ENCODE assay signal across 23 mouse cellular contexts in genomic region chr3:133659759-133660158, GRCm38 (mm10).
DNase-seq lines count a peak whose midpoint lies in the region; ATAC-seq and TF ChIP-seq lines count a peak whose summit lies in the region.
"Had no signal": no experiment of that assay in that cellular context is flagged by ENCODE, and none has a peak within 500 bp of the region (broad histone marks: within the 10 kb centered on the region; RNA-seq: fewer than 3 reads in every experiment).

No protein-coding gene starts in this region.

- H3K4me2 ChIP-seq in lung, postnatal 0 days (replicated peaks; ENCODE audit: low read depth, low read length): no peak overlapping the region
- H3K4me2 ChIP-seq in CH12.LX (ENCODE audit: insufficient read depth, low read depth, poor library complexity, severe bottlenecking): peak overlapping the region; percentile 32
- H3K4me2 ChIP-seq: neural tube, embryonic 12.5 days; stomach, embryonic 15.5 days had no signal

- DNase-seq in lung, postnatal 0 days (ENCODE audit: low spot score): peak; percentile 15
- DNase-seq in lung, adult 2 months: no peak
- DNase-seq in CH12.LX (ENCODE audit: extremely low read depth): peak; percentile 89
- no peak for DNase-seq in embryonic facial prominence, embryonic 10.5 days (ENCODE audit: low spot score)
- DNase-seq in layer of hippocampus, adult 11-12 months (ENCODE audit: low spot score): no peak
- DNase-seq in heart, postnatal 4 days: no peak
- DNase-seq: adrenal gland, postnatal 14 days; cerebellum, adult 11-12 months; cerebellum, postnatal 25 days; gastrocnemius, postnatal 10 days; heart, postnatal 36 days; kidney, postnatal 10 days; right cerebral cortex, adult 18-20 months; thymus, adult 18-20 months; thymus, postnatal 4 days had no signal

- TF ChIP-seq CTCF in lung, postnatal 0 days (IDR thresholded peaks at IDR 0.05): no peak
- no peak for TF ChIP-seq CTCF in lung, adult 2 months (IDR thresholded peaks at IDR 0.05; ENCODE audit: insufficient read depth, low read length)
- TF ChIP-seq CTCF in CH12.LX (conservative IDR thresholded peaks at IDR 0.05 in 1 of 2, IDR thresholded peaks at IDR 0.05 in 1 of 2; ENCODE audit: low read depth in 2 of 2, low read length in 2 of 2): no peak

- peak; percentile 41 for ATAC-seq in lung, postnatal 0 days
- peak; percentile 88 to 92; a peak in 3 of 4 replicates for ATAC-seq in hematopoietic stem cell, adult 5-6 weeks (replicated peaks in 1 of 2; ENCODE audit: insufficient read depth in 1 of 2, low FRiP score in 2 of 2, low TSS enrichment in 1 of 2, low read depth in 1 of 2, poor library complexity in 2 of 2, severe bottlenecking in 2 of 2)
- ATAC-seq in megakaryocyte-erythroid progenitor cell, adult 5-6 weeks (replicated peaks; ENCODE audit: low FRiP score, low TSS enrichment, poor library complexity, severe bottlenecking): peak; percentile 36; the same call in 1 of the 2 replicates
- ATAC-seq: hindbrain, postnatal 0 days; intestine, postnatal 0 days; Patski had no signal

- no peaks in the 10 kb centered on the region for H3K27me3 ChIP-seq in lung, postnatal 0 days (replicated peaks; ENCODE audit: insufficient read depth, low read length)
- no peaks in the 10 kb centered on the region for H3K27me3 ChIP-seq in CH12.LX (replicated peaks)
- no peaks in the 10 kb centered on the region for H3K27me3 ChIP-seq in embryonic facial prominence, embryonic 10.5 days (replicated peaks; ENCODE audit: low read depth, poor library complexity, severe bottlenecking)
- H3K27me3 ChIP-seq: neural tube, embryonic 12.5 days; Patski; stomach, embryonic 15.5 days had no signal

- in situ Hi-C loops in CH12.LX (cut with MboI; ENCODE audit: low pct_ligation_motif_present, low pct_unique_long_range_greater_than_20kb, low sequenced_read_pairs): no loop called here

- H3K79me2 ChIP-seq in CH12.LX (replicated peaks; ENCODE audit: control insufficient read depth, extremely low read depth, insufficient read depth, poor library complexity, severe bottlenecking): no peaks in the 10 kb centered on the region

- no peak for TF ChIP-seq POLR2A in lung, adult 2 months (IDR thresholded peaks at IDR 0.05; ENCODE audit: borderline replicate concordance, extremely low read depth, low read depth, low read length)
- peak; percentile 32; the same call in 1 of the 2 replicates for TF ChIP-seq POLR2A in CH12.LX (IDR thresholded peaks at IDR 0.05; ENCODE audit: low read depth, low read length)

- no peak overlapping the region for H3K4me3 ChIP-seq in lung, postnatal 0 days (ENCODE audit: low read depth, low read length)
- H3K4me3 ChIP-seq in lung, adult 2 months (replicated peaks; ENCODE audit: extremely low read depth, low read depth, low read length): no peak overlapping the region
- no peak overlapping the region for H3K4me3 ChIP-seq in CH12.LX (replicated peaks in 1 of 3; ENCODE audit: low read depth in 2 of 3, low read length in 2 of 3, poor library complexity in 1 of 3)
- no peak overlapping the region for H3K4me3 ChIP-seq in embryonic facial prominence, embryonic 10.5 days
- H3K4me3 ChIP-seq: layer of hippocampus, adult 2 months; neural tube, embryonic 12.5 days; stomach, embryonic 15.5 days had no signal

- TF ChIP-seq EP300 in lung, postnatal 0 days (IDR thresholded peaks at IDR 0.05): no peak
- TF ChIP-seq EP300 in CH12.LX (IDR thresholded peaks at IDR 0.05; ENCODE audit: low read length): peak; percentile 91

- 72% methylated on average over 8 of the region's 8 CpGs for WGBS in lung, postnatal 0 days
- 66% methylated on average over 8 of the region's 8 CpGs for WGBS in lung, adult 2 months
- 88% methylated on average over 8 of the region's 8 CpGs for WGBS in embryonic facial prominence, embryonic 10.5 days

- TF ChIP-seq RAD21 in CH12.LX (IDR thresholded peaks at IDR 0.05; ENCODE audit: low read depth, low read length): peak; percentile 15

- dilution Hi-C loops in CH12.LX (cut with MboI; ENCODE audit: extremely low pct_ligation_motif_present, extremely low pct_unique_long_range_greater_than_20kb, low sequenced_read_pairs): no loop called here

- no peak overlapping the region for H3K27ac ChIP-seq in lung, postnatal 0 days (ENCODE audit: low read length)
- peak overlapping the region; percentile 71 for H3K27ac ChIP-seq in CH12.LX (ENCODE audit: insufficient read depth, low read depth)
- no peak overlapping the region for H3K27ac ChIP-seq in embryonic facial prominence, embryonic 10.5 days (replicated peaks)
- H3K27ac ChIP-seq: hindbrain, postnatal 0 days; layer of hippocampus, adult 2 months; neural tube, embryonic 12.5 days; stomach, embryonic 15.5 days had no signal

- H3K9me3 ChIP-seq in lung, postnatal 0 days (ENCODE audit: low read length): no peaks in the 10 kb centered on the region
- H3K9me3 ChIP-seq in CH12.LX (replicated peaks; ENCODE audit: low read length): peaks cover 5% of the 10 kb centered on the region
- no peaks in the 10 kb centered on the region for H3K9me3 ChIP-seq in embryonic facial prominence, embryonic 10.5 days
- H3K9me3 ChIP-seq: neural tube, embryonic 12.5 days; stomach, embryonic 15.5 days had no signal

- H3K36me3 ChIP-seq in lung, postnatal 0 days (ENCODE audit: insufficient read depth, low read length): no peaks in the 10 kb centered on the region
- no peaks in the 10 kb centered on the region for H3K36me3 ChIP-seq in CH12.LX (replicated peaks in 1 of 2; ENCODE audit: control insufficient read depth in 1 of 2, insufficient read depth in 1 of 2, low read length in 1 of 2)
- H3K36me3 ChIP-seq in embryonic facial prominence, embryonic 10.5 days (replicated peaks): no peaks in the 10 kb centered on the region
- H3K36me3 ChIP-seq: neural tube, embryonic 12.5 days; stomach, embryonic 15.5 days had no signal

- H3K4me1 ChIP-seq in lung, postnatal 0 days (ENCODE audit: insufficient read depth, low read depth, low read length): no peaks in the 10 kb centered on the region
- no peaks in the 10 kb centered on the region for H3K4me1 ChIP-seq in lung, adult 2 months (ENCODE audit: control insufficient read depth, insufficient read depth, low read length)
- H3K4me1 ChIP-seq in CH12.LX (ENCODE audit: control insufficient read depth in 1 of 2, insufficient read depth in 2 of 2): peaks cover 16 to 41% of the 10 kb centered on the region in 2 experiments
- H3K4me1 ChIP-seq in embryonic facial prominence, embryonic 10.5 days: no peaks in the 10 kb centered on the region
- H3K4me1 ChIP-seq: neural tube, embryonic 12.5 days; stomach, embryonic 15.5 days had no signal

- H3K9ac ChIP-seq in lung, postnatal 0 days (replicated peaks; ENCODE audit: low read depth): no peak overlapping the region
- H3K9ac ChIP-seq in CH12.LX (ENCODE audit: insufficient read depth, low read depth): 0 out of 2 replicates have a peak overlapping the region, but pooled peaks have one; percentile 1
- H3K9ac ChIP-seq: neural tube, embryonic 12.5 days; stomach, embryonic 15.5 days had no signal

TF ChIP-seq in CH12.LX, 34 proteins besides CTCF, POLR2A, EP300 and RAD21 (continues in another document):
- TF ChIP-seq UBTF (IDR thresholded peaks at IDR 0.05; ENCODE audit: low read depth, low read length) (peak; percentile 81), ZC3H11A (IDR thresholded peaks at IDR 0.05; ENCODE audit: low read depth, low read length) (no peak), BHLHE40 (IDR thresholded peaks at IDR 0.05; ENCODE audit: low read depth, low read length) (peak; percentile 94), MAX (IDR thresholded peaks at IDR 0.05; ENCODE audit: low read length) (peak; percentile 59), TCF12 (IDR thresholded peaks at IDR 0.05; ENCODE audit: low read depth, low read length) (peak; percentile 95), JUND (conservative IDR thresholded peaks at IDR 0.05; ENCODE audit: low read depth, low read length) (peak; percentile 76; the same call in 1 of the 2 replicates), SMC3 (IDR thresholded peaks at IDR 0.05; ENCODE audit: low read depth, low read length) (peak; percentile 37), RCOR1 (conservative IDR thresholded peaks at IDR 0.05; ENCODE audit: low read depth, low read length) (peak; percentile 80; the same call in 1 of the 2 replicates), MXI1 (IDR thresholded peaks at IDR 0.05; ENCODE audit: low read depth, low read length) (peak; percentile 80), CHD2 (IDR thresholded peaks at IDR 0.05; ENCODE audit: low read length) (peak; percentile 81), USF1 (IDR thresholded peaks at IDR 0.05; ENCODE audit: low read depth, low read length) (no peak), GABPA (IDR thresholded peaks at IDR 0.05; ENCODE audit: insufficient replicate concordance, low read depth, low read length) (no peak), ELF1 (IDR thresholded peaks at IDR 0.05; ENCODE audit: low read depth, low read length) (peak; percentile 71; the same call in 1 of the 2 replicates), CHD1 (IDR thresholded peaks at IDR 0.05; ENCODE audit: low read depth, low read length) (peak; percentile 88; the same call in 1 of the 2 replicates), IRF4 (IDR thresholded peaks at IDR 0.05; ENCODE audit: low read depth, low read length) (peak; percentile 95), SIN3A (IDR thresholded peaks at IDR 0.05; ENCODE audit: low read length) (peak; percentile 84; the same call in 1 of the 2 replicates), MAFK (IDR thresholded peaks at IDR 0.05; ENCODE audit: insufficient replicate concordance, low read length) (peak; percentile 68; the same call in 1 of the 2 replicates), POLR2AphosphoS2 (IDR thresholded peaks at IDR 0.05; ENCODE audit: low read depth, low read length) (peak; percentile 76; the same call in 1 of the 2 replicates), HCFC1 (IDR thresholded peaks at IDR 0.05; ENCODE audit: low read depth, low read length) (peak; percentile 47), ETS1 (conservative IDR thresholded peaks at IDR 0.05; ENCODE audit: low read depth, low read length) (peak; percentile 100), KAT2A (IDR thresholded peaks at IDR 0.05; ENCODE audit: insufficient replicate concordance, low read length) (no peak), MYC (IDR thresholded peaks at IDR 0.05; ENCODE audit: low read depth, low read length) (peak; percentile 90), NELFE (IDR thresholded peaks at IDR 0.05; ENCODE audit: low read depth, low read length) (0 out of 2 replicates have a peak, but pooled peaks have one; percentile 12), NRF1 (IDR thresholded peaks at IDR 0.05; ENCODE audit: low read depth, low read length) (peak; percentile 49), MEF2A (IDR thresholded peaks at IDR 0.05; ENCODE audit: borderline replicate concordance, low read depth, low read length) (peak; percentile 87), ZMIZ1 (IDR thresholded peaks at IDR 0.05; ENCODE audit: low read depth, low read length) (0 out of 2 replicates have a peak, but pooled peaks have one; percentile 49), TBP (conservative IDR thresholded peaks at IDR 0.05; ENCODE audit: low read depth, low read length) (no peak; the same call in 1 of the 2 replicates), MAZ (IDR thresholded peaks at IDR 0.05; ENCODE audit: low read depth, low read length) (peak; percentile 87)

Comparison
In these comparisons a context has a peak if more than half of its experiments do, and no peak if none do; other contexts are left out.
1. DNase-seq: peak in lung, postnatal 0 days (single experiment) and CH12.LX (single experiment); none in lung, adult 2 months (single experiment), embryonic facial prominence, embryonic 10.5 days (single experiment), layer of hippocampus, adult 11-12 months (single experiment) and heart, postnatal 4 days (single experiment).
2. ATAC-seq: peak in every context shown above with its lines; median percentile 90 in hematopoietic stem cell, adult 5-6 weeks; 41 in lung, postnatal 0 days; 36 in megakaryocyte-erythroid progenitor cell, adult 5-6 weeks.